In the genomic region with DNA sequence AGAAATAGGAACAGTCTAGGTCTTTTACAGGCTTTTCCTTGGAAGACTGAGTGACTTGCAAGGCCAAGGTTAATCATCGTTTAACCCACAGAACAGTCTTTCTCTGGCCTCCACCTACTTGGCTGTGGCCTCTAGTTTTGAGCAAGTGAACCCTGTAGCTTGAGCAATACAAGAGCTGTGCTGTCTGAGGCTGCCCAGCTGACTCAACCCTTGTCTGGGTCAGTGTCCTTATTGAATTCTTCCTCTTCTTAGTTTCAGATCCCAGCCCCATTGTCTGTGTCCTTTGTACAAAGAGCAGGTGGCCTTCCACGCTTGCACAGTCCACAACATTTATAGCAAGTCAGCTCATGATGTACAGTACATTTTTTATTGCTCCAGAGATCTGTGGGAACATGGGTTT, we compare ENCODE assay signal across 13 mouse cellular contexts. TPM values are rescaled to one million over a fixed set of nuclear protein-coding genes. Genes with fewer than 3 reads are reported as not detected.
DNase-seq lines count a peak whose midpoint lies in the region; ATAC-seq and TF ChIP-seq lines count a peak whose summit lies in the region.
"Had no signal": no experiment of that assay in that cellular context is flagged by ENCODE, and none has a peak within 500 bp of the region (broad histone marks: within the 10 kb centered on the region; RNA-seq: fewer than 3 reads in every experiment).

No protein-coding gene starts in this region.

- H3K4me3 ChIP-seq in limb, embryonic 12.5 days (replicated peaks), result no peak overlapping the region
- H3K4me3 ChIP-seq in limb, embryonic 10.5 days, result no peak overlapping the region
- no peak overlapping the region for H3K4me3 ChIP-seq in intestine, embryonic 16.5 days (ENCODE audit: low read length)
- H3K4me3 ChIP-seq in thymus, adult 2 months (ENCODE audit: control insufficient read depth, insufficient read depth, low read length), result no peak overlapping the region
- H3K4me3 ChIP-seq in forebrain, embryonic 10.5 days, result no peak overlapping the region
- H3K4me3 ChIP-seq: neural tube, embryonic 12.5 days had no signal

- no peak for ATAC-seq in limb, embryonic 12.5 days (ENCODE audit: insufficient number of reproducible peaks, insufficient read depth, low FRiP score, low TSS enrichment, low read depth)
- peak; percentile 77 for ATAC-seq in intestine, embryonic 16.5 days
- ATAC-seq in megakaryocyte, adult 5-6 weeks (ENCODE audit: poor library complexity, severe bottlenecking), result peak; percentile 87
- ATAC-seq: forebrain, embryonic 16.5 days; hindbrain, embryonic 16.5 days had no signal

- H3K4me2 ChIP-seq in limb, embryonic 12.5 days, result no peak overlapping the region
- H3K4me2 ChIP-seq in intestine, embryonic 16.5 days (ENCODE audit: low read depth, low read length), result no peak overlapping the region
- H3K4me2 ChIP-seq: neural tube, embryonic 12.5 days had no signal

- H3K4me1 ChIP-seq in limb, embryonic 12.5 days (replicated peaks), result peaks cover 22% of the 10 kb centered on the region
- 0 out of 2 replicates have a peak, but pooled peaks cover 2% of the 10 kb centered on the region for H3K4me1 ChIP-seq in limb, embryonic 10.5 days
- peaks cover 26% of the 10 kb centered on the region for H3K4me1 ChIP-seq in intestine, embryonic 16.5 days (ENCODE audit: control insufficient read depth, insufficient read depth, low read length)
- no peaks in the 10 kb centered on the region for H3K4me1 ChIP-seq in thymus, adult 2 months (replicated peaks; ENCODE audit: control insufficient read depth, insufficient read depth, low read length)
- peaks cover 10% of the 10 kb centered on the region for H3K4me1 ChIP-seq in forebrain, embryonic 10.5 days
- H3K4me1 ChIP-seq: neural tube, embryonic 12.5 days had no signal

- no peak overlapping the region for H3K9ac ChIP-seq in limb, embryonic 12.5 days (replicated peaks)
- H3K9ac ChIP-seq in intestine, embryonic 16.5 days (ENCODE audit: low read depth, low read length), result no peak overlapping the region
- H3K9ac ChIP-seq: liver, embryonic 14.5 days; neural tube, embryonic 12.5 days had no signal

- WGBS in limb, embryonic 12.5 days, result 74% methylated on average over 2 of the region's 2 CpGs
- WGBS in limb, embryonic 10.5 days, result 85% methylated on average over 2 of the region's 2 CpGs
- WGBS in intestine, embryonic 16.5 days, result 46% methylated on average over 2 of the region's 2 CpGs
- WGBS in thymus, adult 2 months, result 93% methylated on average over 2 of the region's 2 CpGs
- WGBS in forebrain, embryonic 10.5 days, result 84% methylated on average over 2 of the region's 2 CpGs

- H3K27me3 ChIP-seq in limb, embryonic 12.5 days, result no peaks in the 10 kb centered on the region
- no peaks in the 10 kb centered on the region for H3K27me3 ChIP-seq in limb, embryonic 10.5 days (ENCODE audit: low read depth, poor library complexity, severe bottlenecking)
- H3K27me3 ChIP-seq in intestine, embryonic 16.5 days (replicated peaks; ENCODE audit: control insufficient read depth, insufficient read depth, low read length), result no peaks in the 10 kb centered on the region
- H3K27me3 ChIP-seq in thymus, adult 2 months (ENCODE audit: control insufficient read depth, insufficient read depth, low read length), result no peaks in the 10 kb centered on the region
- no peaks in the 10 kb centered on the region for H3K27me3 ChIP-seq in forebrain, embryonic 10.5 days (ENCODE audit: poor library complexity, severe bottlenecking)
- H3K27me3 ChIP-seq: neural tube, embryonic 12.5 days had no signal

- no peak for TF ChIP-seq POLR2A in thymus, adult 2 months (IDR thresholded peaks at IDR 0.05; ENCODE audit: control insufficient read depth, extremely low read depth, insufficient read depth, low read length, poor library complexity)

- no peak for DNase-seq in limb, embryonic 10.5 days (ENCODE audit: low spot score)
- peak; percentile 71 for DNase-seq in adrenal gland, postnatal 14 days
- DNase-seq in thymus, adult 2 months, result no peak
- DNase-seq in spleen, postnatal 4 days (ENCODE audit: low spot score in 2 of 2), result no peak
- no peak for DNase-seq in forebrain, embryonic 10.5 days (ENCODE audit: extremely low spot score, low spot score)

- no peaks in the 10 kb centered on the region for H3K36me3 ChIP-seq in limb, embryonic 12.5 days
- no peaks in the 10 kb centered on the region for H3K36me3 ChIP-seq in limb, embryonic 10.5 days
- H3K36me3 ChIP-seq in intestine, embryonic 16.5 days (ENCODE audit: control insufficient read depth, insufficient read depth, low read length), result no peaks in the 10 kb centered on the region
- no peaks in the 10 kb centered on the region for H3K36me3 ChIP-seq in thymus, adult 2 months (ENCODE audit: control insufficient read depth, insufficient read depth, low read length)
- no peaks in the 10 kb centered on the region for H3K36me3 ChIP-seq in forebrain, embryonic 10.5 days (replicated peaks)
- H3K36me3 ChIP-seq: G1E; neural tube, embryonic 12.5 days had no signal

- 0 out of 2 replicates have a peak overlapping the region, but pooled peaks have one; percentile 12 for H3K27ac ChIP-seq in limb, embryonic 12.5 days
- H3K27ac ChIP-seq in limb, embryonic 10.5 days, result no peak overlapping the region
- H3K27ac ChIP-seq in intestine, embryonic 16.5 days (ENCODE audit: low read length), result peak overlapping the region; percentile 63
- H3K27ac ChIP-seq in thymus, adult 2 months (ENCODE audit: control insufficient read depth, insufficient read depth, low read length), result no peak overlapping the region
- no peak overlapping the region for H3K27ac ChIP-seq in forebrain, embryonic 10.5 days
- H3K27ac ChIP-seq: liver, embryonic 14.5 days; neural tube, embryonic 12.5 days had no signal

- H3K9me3 ChIP-seq in limb, embryonic 12.5 days, result no peaks in the 10 kb centered on the region
- H3K9me3 ChIP-seq in limb, embryonic 10.5 days (replicated peaks), result no peaks in the 10 kb centered on the region
- H3K9me3 ChIP-seq in intestine, embryonic 16.5 days (ENCODE audit: control insufficient read depth, low read length), result no peaks in the 10 kb centered on the region
- H3K9me3 ChIP-seq in forebrain, embryonic 10.5 days, result no peaks in the 10 kb centered on the region
- H3K9me3 ChIP-seq: G1E; neural tube, embryonic 12.5 days had no signal

- TF ChIP-seq CTCF in thymus, adult 2 months (IDR thresholded peaks at IDR 0.05; ENCODE audit: borderline replicate concordance, control insufficient read depth, extremely low read depth, insufficient read depth, low read length, poor library complexity), result no peak

RNA-seq across cellular contexts. Expression of a gene that starts 16.6 kb away (rescaled TPM):
- not detected in 2 replicates for polyA plus RNA-seq in limb, embryonic 12.5 days (2016; fragmentation: Nextera tagmentation; extraction: Ambion mirVana)
- polyA plus RNA-seq in limb, embryonic 10.5 days (2016; fragmentation: Nextera tagmentation; extraction: Ambion mirVana), result not detected in 2 replicates
- total RNA-seq in adrenal gland, postnatal 14 days (2021), result not detected in 2 replicates
- 0.21 TPM in 1 of 2 replicates, not detected in the other for polyA plus RNA-seq in intestine, embryonic 16.5 days (2015; fragmentation: Nextera tagmentation; extraction: Ambion mirVana)
- total RNA-seq in megakaryocyte, adult 5-6 weeks (2015), result not detected in 2 replicates
- total RNA-seq in megakaryocyte, adult 5-6 weeks (2017), result not detected in 2 replicates
- polyA plus RNA-seq in thymus, adult 2 months (2012; rRNA removed), result 0.09 TPM in 1 of 2 replicates, not detected in the other
- not detected in 2 replicates for polyA plus RNA-seq in forebrain, embryonic 10.5 days (2016; fragmentation: Nextera tagmentation; extraction: Ambion mirVana)
- total RNA-seq: G1E had no signal
- polyA plus RNA-seq: forebrain, embryonic 16.5 days; G1E; hindbrain, embryonic 16.5 days; liver, embryonic 14.5 days; neural tube, embryonic 12.5 days had no signal

Comparison
In these comparisons a context has a peak if more than half of its experiments do, and no peak if none do; other contexts are left out.
1. H3K27ac ChIP-seq: peak in limb, embryonic 12.5 days (single experiment) and intestine, embryonic 16.5 days (single experiment); none in limb, embryonic 10.5 days (single experiment), thymus, adult 2 months (single experiment) and forebrain, embryonic 10.5 days (single experiment).